Mouse (Mus musculus): ENCODE results near the gene Msantd3.

The Msantd3 gene

GRCm38 (mm10) chr4:48539841-48540575, at the start of gene Msantd3:
Gene Msantd3 (plus strand): TSS chr4:48539935.
- DNase-seq, result peak; percentile 58

GRCm38 (mm10) chr4:48491290-48491743, 48.4 kb upstream of the Msantd3 start:
- no peak for DNase-seq

GRCm38 (mm10) chr4:48492510-48492909, 47.2 kb upstream of the Msantd3 start:
- no peak for DNase-seq

GRCm38 (mm10) chr4:48510861-48511260, 28.9 kb upstream of the Msantd3 start:
- DNase-seq, result no peak

GRCm38 (mm10) chr4:48529559-48529958, 10.2 kb upstream of the Msantd3 start:
- DNase-seq, result no peak

- no peak for DNase-seq
These were observed 7.7 kb upstream of the Msantd3 start for GRCm38 (mm10) chr4:48531804-48532601.

GRCm38 (mm10) chr4:48536275-48536674, 3.5 kb upstream of the Msantd3 start:
- no peak for DNase-seq

- DNase-seq, result no peak
These were observed 2.7 kb upstream of the Msantd3 start for GRCm38 (mm10) chr4:48537024-48537423.

- DNase-seq, result no peak
These were observed 1.2 kb upstream of the Msantd3 start for GRCm38 (mm10) chr4:48538581-48538980.

- peak; percentile 56 for DNase-seq
These were observed 909 bp downstream of the Msantd3 start for GRCm38 (mm10) chr4:48540576-48541111.

- DNase-seq, result no peak
These were observed 2.0 kb downstream of the Msantd3 start for GRCm38 (mm10) chr4:48541526-48542250.

GRCm38 (mm10) chr4:48542351-48542750, 2.6 kb downstream of the Msantd3 start:
- no peak for DNase-seq

GRCm38 (mm10) chr4:48543071-48543865, 3.5 kb downstream of the Msantd3 start:
- DNase-seq, result no peak

- DNase-seq, result no peak
These were observed 4.4 kb downstream of the Msantd3 start for GRCm38 (mm10) chr4:48544141-48544540.

GRCm38 (mm10) chr4:48545966-48546365, 6.2 kb downstream of the Msantd3 start:
- DNase-seq, result no peak

GRCm38 (mm10) chr4:48546568-48547496, 7.1 kb downstream of the Msantd3 start:
- DNase-seq, result no peak

- no peak for DNase-seq
These were observed 8.8 kb downstream of the Msantd3 start for GRCm38 (mm10) chr4:48548393-48549045.

GRCm38 (mm10) chr4:48549661-48550060, 9.9 kb downstream of the Msantd3 start:
- no peak for DNase-seq

GRCm38 (mm10) chr4:48552486-48553064, 12.8 kb downstream of the Msantd3 start:
- DNase-seq, result no peak

- no peak for DNase-seq
These were observed 14.4 kb downstream of the Msantd3 start for GRCm38 (mm10) chr4:48554132-48554531.

All from right cerebral cortex, postnatal 25 days (tissue).